Mouse (Mus musculus) layer of hippocampus, postnatal 14 days (tissue): ENCODE measurements around the gene Ptov1. TPM values are rescaled to one million over a fixed set of nuclear protein-coding genes. Genes with fewer than 3 reads are reported as not detected.
A peak's percentile ranks its signal among the peaks of the same experiment; 100 is the strongest.
"Not testable (repeated sequence)": the region's sequence is repeated elsewhere in the genome, so short reads cannot be mapped to it uniquely, and the experiment has no call there.

ENCODE experiments used
- DNase-seq, 2 experiments: peaks; one replicate each; pipeline ENCODE4 v3.0.0; 2021 to 2022; ENCODE audit warnings: low spot score in 2 of 2, mixed read lengths in 1 of 2
- total RNA-seq, 2 experiments: library from RNA; stranded (reverse); gene quantifications; 2 replicates each; pipeline ENCODE4 v1.2.3; 2021

Ptov1 gene
- total RNA-seq, 2 experiments from 2014 or later: 272 to 295 TPM

- no peak for DNase-seq
These were observed 20.6 kb upstream of the Ptov1 start for GRCm38 (mm10) chr7:44890180-44890579.

GRCm38 (mm10) chr7:44888256-44889105 lies 18.9 kb upstream of the Ptov1 start:
- DNase-seq: no peak

GRCm38 (mm10) chr7:44886964-44887363 lies 17.4 kb upstream of the Ptov1 start:
- no peak for DNase-seq

- no peak for DNase-seq
These were observed 15.0 kb upstream of the Ptov1 start for GRCm38 (mm10) chr7:44884637-44885036.

GRCm38 (mm10) chr7:44883036-44883435 lies 13.4 kb upstream of the Ptov1 start:
- DNase-seq: no peak

GRCm38 (mm10) chr7:44877833-44878232 lies 8.2 kb upstream of the Ptov1 start:
- no peak for DNase-seq

- DNase-seq: not testable (repeated sequence)
These were observed 2.2 kb upstream of the Ptov1 start for GRCm38 (mm10) chr7:44871774-44872173.

GRCm38 (mm10) chr7:44871181-44871580 lies 1.6 kb upstream of the Ptov1 start:
- no peak for DNase-seq

- DNase-seq: no peak
These were observed 1.0 kb upstream of the Ptov1 start for GRCm38 (mm10) chr7:44870614-44871013.

GRCm38 (mm10) chr7:44868919-44869696 lies 480 bp downstream of the Ptov1 start:
- DNase-seq: peak in 1 of 2 experiments; percentile 64

- no peak for DNase-seq
These were observed 1.1 kb downstream of the Ptov1 start for GRCm38 (mm10) chr7:44868465-44868864.

GRCm38 (mm10) chr7:44867802-44868201 lies 1.8 kb downstream of the Ptov1 start:
- DNase-seq: no peak

GRCm38 (mm10) chr7:44867010-44867702 lies 2.4 kb downstream of the Ptov1 start:
- no peak for DNase-seq

- no peak for DNase-seq
These were observed 3.1 kb downstream of the Ptov1 start for GRCm38 (mm10) chr7:44866276-44867009.

GRCm38 (mm10) chr7:44864595-44865542 lies 4.7 kb downstream of the Ptov1 start:
- DNase-seq: no peak

GRCm38 (mm10) chr7:44863982-44864494 lies 5.5 kb downstream of the Ptov1 start:
- DNase-seq: no peak

- no peak for DNase-seq
These were observed 6.4 kb downstream of the Ptov1 start for GRCm38 (mm10) chr7:44863210-44863609.

GRCm38 (mm10) chr7:44862434-44862833 lies 7.2 kb downstream of the Ptov1 start:
- DNase-seq: no peak

- DNase-seq: no peak
These were observed 8.2 kb downstream of the Ptov1 start for GRCm38 (mm10) chr7:44861429-44861816.
